Mouse (Mus musculus): ENCODE results near the gene Hdac4. TPM values are rescaled to one million over a fixed set of nuclear protein-coding genes. Genes with fewer than 3 reads are reported as not detected.

Gene Hdac4
- polyA plus RNA-seq, 1 experiment from 2014 or later: 16.3 TPM

GRCm38 (mm10) chr1:91921279-91921678, 274.2 kb downstream of the Hdac4 start:
- no peaks in the 10 kb centered on the region for H3K9me3 ChIP-seq (ENCODE audit: low read length)
- peaks cover 3% of the 10 kb centered on the region; the same call in 1 of the 2 replicates for H3K4me1 ChIP-seq (ENCODE audit: insufficient read depth, low read depth, low read length)
- H3K9ac ChIP-seq (replicated peaks; ENCODE audit: low read depth): no peak overlapping the region
- H3K27ac ChIP-seq (ENCODE audit: low read length): no peak overlapping the region
- peak; percentile 35 for DNase-seq (ENCODE audit: low spot score)
- H3K4me2 ChIP-seq (replicated peaks; ENCODE audit: low read depth, low read length): no peak overlapping the region
- ATAC-seq: no peak; the same call in 1 of the 2 replicates
- H3K4me3 ChIP-seq (ENCODE audit: low read depth, low read length): no peak overlapping the region
- TF ChIP-seq CTCF (IDR thresholded peaks at IDR 0.05) (no peak), EP300 (IDR thresholded peaks at IDR 0.05) (no peak)
- 48% methylated on average over 5 of the region's 5 CpGs for WGBS
- no peaks in the 10 kb centered on the region for H3K36me3 ChIP-seq (ENCODE audit: insufficient read depth, low read length)
- H3K27me3 ChIP-seq (replicated peaks; ENCODE audit: insufficient read depth, low read length): no peaks in the 10 kb centered on the region

GRCm38 (mm10) chr1:91920038-91920589, 275.4 kb downstream of the Hdac4 start:
- no peak overlapping the region for H3K4me3 ChIP-seq (ENCODE audit: low read depth, low read length)
- no peak for TF ChIP-seq CTCF (IDR thresholded peaks at IDR 0.05)
- TF ChIP-seq EP300 (IDR thresholded peaks at IDR 0.05): no peak
- no peaks in the 10 kb centered on the region for H3K27me3 ChIP-seq (replicated peaks; ENCODE audit: insufficient read depth, low read length)
- peak; percentile 29; the same call in 1 of the 2 replicates for ATAC-seq
- WGBS: 46% methylated on average over 7 of the region's 7 CpGs
- no peak for DNase-seq (ENCODE audit: low spot score)
- H3K4me2 ChIP-seq (replicated peaks; ENCODE audit: low read depth, low read length): no peak overlapping the region
- H3K27ac ChIP-seq (ENCODE audit: low read length): no peak overlapping the region
- H3K36me3 ChIP-seq (ENCODE audit: insufficient read depth, low read length): no peaks in the 10 kb centered on the region
- H3K9ac ChIP-seq (replicated peaks; ENCODE audit: low read depth): no peak overlapping the region
- peaks cover 3% of the 10 kb centered on the region; the same call in 1 of the 2 replicates for H3K4me1 ChIP-seq (ENCODE audit: insufficient read depth, low read depth, low read length)
- H3K9me3 ChIP-seq (ENCODE audit: low read length): no peaks in the 10 kb centered on the region

- no peaks in the 10 kb centered on the region for H3K27me3 ChIP-seq (replicated peaks; ENCODE audit: insufficient read depth, low read length)
- H3K9ac ChIP-seq (replicated peaks; ENCODE audit: low read depth): no peak overlapping the region
- H3K27ac ChIP-seq (ENCODE audit: low read length): no peak overlapping the region
- WGBS: 79% methylated on average over 10 of the region's 10 CpGs
- DNase-seq (ENCODE audit: low spot score): no peak
- no peaks in the 10 kb centered on the region for H3K9me3 ChIP-seq (ENCODE audit: low read length)
- ATAC-seq: no peak
- H3K4me2 ChIP-seq (replicated peaks; ENCODE audit: low read depth, low read length): no peak overlapping the region
- H3K4me1 ChIP-seq (ENCODE audit: insufficient read depth, low read depth, low read length): peaks cover 3% of the 10 kb centered on the region; the same call in 1 of the 2 replicates
- H3K36me3 ChIP-seq (ENCODE audit: insufficient read depth, low read length): no peaks in the 10 kb centered on the region
- TF ChIP-seq EP300 (IDR thresholded peaks at IDR 0.05): no peak
- H3K4me3 ChIP-seq (ENCODE audit: low read depth, low read length): no peak overlapping the region
These were observed 277.2 kb downstream of the Hdac4 start for GRCm38 (mm10) chr1:91918257-91918800.

- Histone ChIP-seq H3K27ac (ENCODE audit: low read length) (no peak overlapping the region), H3K4me3 (ENCODE audit: low read depth, low read length) (no peak overlapping the region), H3K4me1 (ENCODE audit: insufficient read depth, low read depth, low read length) (peaks cover 3% of the 10 kb centered on the region; the same call in 1 of the 2 replicates), H3K9me3 (ENCODE audit: low read length) (no peaks in the 10 kb centered on the region), H3K27me3 (replicated peaks; ENCODE audit: insufficient read depth, low read length) (no peaks in the 10 kb centered on the region), H3K4me2 (replicated peaks; ENCODE audit: low read depth, low read length) (no peak overlapping the region), H3K36me3 (ENCODE audit: insufficient read depth, low read length) (no peaks in the 10 kb centered on the region), H3K9ac (replicated peaks; ENCODE audit: low read depth) (no peak overlapping the region)
- ATAC-seq (no peak), DNase-seq (ENCODE audit: low spot score) (no peak)
- TF ChIP-seq CTCF (IDR thresholded peaks at IDR 0.05) (no peak; the same call in 1 of the 2 replicates), EP300 (IDR thresholded peaks at IDR 0.05) (no peak)
- 29% methylated on average over 2 of the region's 2 CpGs for WGBS
These were observed 277.9 kb downstream of the Hdac4 start for GRCm38 (mm10) chr1:91917596-91917995.

GRCm38 (mm10) chr1:91915961-91916360, 279.5 kb downstream of the Hdac4 start:
- TF ChIP-seq EP300 (IDR thresholded peaks at IDR 0.05): no peak
- no peak for TF ChIP-seq CTCF (IDR thresholded peaks at IDR 0.05)
- H3K9ac ChIP-seq (replicated peaks; ENCODE audit: low read depth): no peak overlapping the region
- no peak overlapping the region for H3K27ac ChIP-seq (ENCODE audit: low read length)
- H3K9me3 ChIP-seq (ENCODE audit: low read length): no peaks in the 10 kb centered on the region
- H3K27me3 ChIP-seq (replicated peaks; ENCODE audit: insufficient read depth, low read length): no peaks in the 10 kb centered on the region
- no peak for ATAC-seq
- H3K4me3 ChIP-seq (ENCODE audit: low read depth, low read length): no peak overlapping the region
- no peak overlapping the region for H3K4me2 ChIP-seq (replicated peaks; ENCODE audit: low read depth, low read length)
- no peaks in the 10 kb centered on the region for H3K36me3 ChIP-seq (ENCODE audit: insufficient read depth, low read length)
- H3K4me1 ChIP-seq (ENCODE audit: insufficient read depth, low read depth, low read length): peaks cover 3% of the 10 kb centered on the region; the same call in 1 of the 2 replicates
- DNase-seq (ENCODE audit: low spot score): no peak
- 71% methylated on average over 5 of the region's 5 CpGs for WGBS

- H3K9ac ChIP-seq (replicated peaks; ENCODE audit: low read depth): no peak overlapping the region
- no peak overlapping the region for H3K27ac ChIP-seq (ENCODE audit: low read length)
- H3K9me3 ChIP-seq (ENCODE audit: low read length): no peaks in the 10 kb centered on the region
- no peaks in the 10 kb centered on the region for H3K27me3 ChIP-seq (replicated peaks; ENCODE audit: insufficient read depth, low read length)
- TF ChIP-seq CTCF (IDR thresholded peaks at IDR 0.05): no peak
- TF ChIP-seq EP300 (IDR thresholded peaks at IDR 0.05): no peak
- H3K4me3 ChIP-seq (ENCODE audit: low read depth, low read length): no peak overlapping the region
- no peaks in the 10 kb centered on the region for H3K4me1 ChIP-seq (ENCODE audit: insufficient read depth, low read depth, low read length)
- H3K36me3 ChIP-seq (ENCODE audit: insufficient read depth, low read length): no peaks in the 10 kb centered on the region
- no peak for ATAC-seq
- WGBS: 37% methylated on average over 3 of the region's 3 CpGs
- no peak for DNase-seq (ENCODE audit: low spot score)
- no peak overlapping the region for H3K4me2 ChIP-seq (replicated peaks; ENCODE audit: low read depth, low read length)
These were observed 280.9 kb downstream of the Hdac4 start for GRCm38 (mm10) chr1:91914648-91915047.
